Mouse (Mus musculus) embryonic facial prominence, embryonic 11.5 days (tissue): ENCODE measurements around the gene Pitx2. TPM values are rescaled to one million over a fixed set of nuclear protein-coding genes. Genes with fewer than 3 reads are reported as not detected.

Experiments
- ATAC-seq: fragments of 200-750 bp; cut with Nextera tagmentation; replicated peaks from 2 replicates; pipeline ENCODE4 v1.8.0; 2017; ENCODE audit warnings: low read depth; ENCODE audit not compliant: insufficient number of reproducible peaks, low FRiP score, low TSS enrichment
- DNase-seq: peaks from one replicate; pipeline ENCODE4 v3.0.0-alpha.2; 2015; ENCODE audit warnings: low spot score
- H3K27ac ChIP-seq: fragments of 300-500 bp; sonication (generic); replicated peaks from 2 replicates; pipeline ENCODE4 v1.5.1; 2014; ENCODE audit warnings: mild to moderate bottlenecking, low read depth, low read length, control low read depth
- H3K27me3 ChIP-seq: fragments of 300-500 bp; sonication (generic); 2 replicates; pipeline ENCODE4 v1.6.1; 2014; ENCODE audit warnings: mild to moderate bottlenecking, low read length, moderate library complexity, mixed read lengths; ENCODE audit not compliant: control insufficient read depth, insufficient read depth
- H3K36me3 ChIP-seq: fragments of 300-500 bp; sonication (generic); replicated peaks from 2 replicates; pipeline ENCODE4 v1.6.1; 2014; ENCODE audit warnings: low read depth, mild to moderate bottlenecking, low read length, moderate library complexity, mixed read lengths; ENCODE audit not compliant: control insufficient read depth, insufficient read depth
- H3K4me1 ChIP-seq: fragments of 300-500 bp; sonication (generic); 2 replicates; pipeline ENCODE4 v1.6.1; 2014; ENCODE audit warnings: low read length, mixed read lengths; ENCODE audit not compliant: control insufficient read depth, insufficient read depth
- H3K4me2 ChIP-seq: fragments of 300-500 bp; sonication (generic); 2 replicates; pipeline ENCODE4 v1.6.1; 2014; ENCODE audit warnings: low read depth, mild to moderate bottlenecking, control low read depth, low read length, moderate library complexity
- H3K4me3 ChIP-seq: fragments of 300-500 bp; sonication (generic); 2 replicates; pipeline ENCODE4 v1.5.1; 2014; ENCODE audit warnings: low read depth, low read length, control low read depth
- H3K9ac ChIP-seq: fragments of 300-500 bp; sonication (generic); replicated peaks from 2 replicates; pipeline ENCODE4 v1.6.1; 2014; ENCODE audit warnings: mild to moderate bottlenecking, control low read depth, low read length
- H3K9me3 ChIP-seq: fragments of 300-500 bp; sonication (generic); replicated peaks from 2 replicates; pipeline ENCODE4 v1.6.1; 2016; ENCODE audit warnings: mild to moderate bottlenecking, low read length, inconsistent platforms, mixed read lengths; ENCODE audit not compliant: control insufficient read depth
- WGBS: fragments of 180-500 bp; shearing (Covaris S2); extraction: QIAGEN DNeasy Blood & Tissue Kit; methylation state at CpG from one replicate; pipeline ENCODE4 v1.1.7; 2014; 5-methylcytosine and 5-hydroxymethylcytosine counted together
- polyA plus RNA-seq: library from polyadenylated mRNA; unstranded; fragments of >200 nt; fragmentation: Nextera tagmentation; extraction: Ambion mirVana; gene quantifications from 2 replicates; pipeline ENCODE4 v1.2.1, GENCODE M21; 2014

Gene Pitx2
- polyA plus RNA-seq, 1 experiment from 2014 or later, result 35.6 TPM

- no peak for DNase-seq
- Histone ChIP-seq H3K27me3 (no peaks in the 10 kb centered on the region), H3K27ac (no peak overlapping the region), H3K4me2 (no peak overlapping the region), H3K4me1 (no peaks in the 10 kb centered on the region), H3K9me3 (no peaks in the 10 kb centered on the region), H3K4me3 (no peak overlapping the region), H3K9ac (no peak overlapping the region), H3K36me3 (no peaks in the 10 kb centered on the region)
- no peak for ATAC-seq
- WGBS, result 75% methylated on average over 5 of the region's 5 CpGs
Measured at GRCm38 (mm10) chr3:129258497-129258896, 58.8 kb downstream of the Pitx2 start.

Other genes starting within 250 kb of the Pitx2 start
- gene Enpep, start 132.8 kb downstream of the Pitx2 start, polyA plus RNA-seq, result 0.93 and 1.1 TPM in 2 replicates